Mouse (Mus musculus) CD4-positive naive resting alpha-beta T cell, adult 57 days (primary cell): ENCODE measurements around the gene Zfp64. TPM values are rescaled to one million over a fixed set of nuclear protein-coding genes. Genes with fewer than 3 reads are reported as not detected.

Experiments
- total RNA-seq: library from RNA; stranded (reverse); gene quantifications from one replicate; pipeline ENCODE4 v1.2.4, GENCODE M21; 2023

Zfp64 gene
- total RNA-seq = 27.5 TPM

GRCm38 (mm10) chr2:168954835-168955716 lies at the start of gene Zfp64:
Gene Zfp64 (minus strand): TSS chr2:168955587.

Other genes starting within 250 kb of the Zfp64 start
- 22.8 TPM for gene Atp9a, start 213.2 kb downstream of the Zfp64 start, total RNA-seq
- not detected for gene Sall4, start 187.6 kb downstream of the Zfp64 start, total RNA-seq